Mouse (Mus musculus) forebrain, embryonic 11.5 days (tissue): ENCODE measurements around the gene Fnbp1l. TPM values are rescaled to one million over a fixed set of nuclear protein-coding genes. Genes with fewer than 3 reads are reported as not detected.

ENCODE experiments used
- ATAC-seq: fragments of 200-750 bp; cut with Nextera tagmentation; replicated peaks from 2 replicates; pipeline ENCODE4 v1.8.0; 2017; ENCODE audit warnings: moderate TSS enrichment; ENCODE audit not compliant: low FRiP score
- DNase-seq: peaks from one replicate; pipeline ENCODE4 v3.0.0-alpha.2; 2017; ENCODE audit warnings: low spot score
- H3K27ac ChIP-seq: fragments of 300-500 bp; sonication (generic); 2 replicates; pipeline ENCODE4 v1.5.1; 2014; ENCODE audit warnings: low read depth, low read length
- H3K27me3 ChIP-seq: fragments of 300-500 bp; sonication (generic); 2 replicates; pipeline ENCODE4 v1.6.1; 2014; ENCODE audit warnings: mild to moderate bottlenecking, low read length, mixed read lengths; ENCODE audit not compliant: control insufficient read depth, insufficient read depth
- H3K36me3 ChIP-seq: fragments of 300-500 bp; sonication (generic); 2 replicates; pipeline ENCODE4 v1.6.1; 2014; ENCODE audit warnings: mild to moderate bottlenecking, low read length, moderate library complexity, mixed read lengths; ENCODE audit not compliant: control insufficient read depth, insufficient read depth
- H3K4me1 ChIP-seq: fragments of 300-500 bp; sonication (generic); replicated peaks from 2 replicates; pipeline ENCODE4 v1.6.1; 2014; ENCODE audit warnings: low read length, mixed read lengths; ENCODE audit not compliant: control insufficient read depth, insufficient read depth
- H3K4me2 ChIP-seq: fragments of 300-500 bp; sonication (generic); 2 replicates; pipeline ENCODE4 v1.6.1; 2014; ENCODE audit warnings: low read depth, mild to moderate bottlenecking, low read length, moderate library complexity, mixed read lengths; ENCODE audit not compliant: severe bottlenecking
- H3K4me3 ChIP-seq: fragments of 300-500 bp; sonication (generic); 2 replicates; pipeline ENCODE4 v1.5.1; 2014; ENCODE audit warnings: low read depth, low read length
- H3K9ac ChIP-seq: fragments of 300-500 bp; sonication (generic); 2 replicates; pipeline ENCODE4 v1.6.1; 2014; ENCODE audit warnings: low read length
- H3K9me3 ChIP-seq: fragments of 300-500 bp; sonication (generic); 2 replicates; pipeline ENCODE4 v1.6.1; 2016; ENCODE audit warnings: low read length, mixed read lengths; ENCODE audit not compliant: control insufficient read depth
- WGBS: fragments of 180-500 bp; shearing (Covaris S2); extraction: QIAGEN DNeasy Blood & Tissue Kit; methylation state at CpG from one replicate; pipeline ENCODE4 v1.1.7; 2014; 5-methylcytosine and 5-hydroxymethylcytosine counted together
- polyA plus RNA-seq: library from polyadenylated mRNA; unstranded; fragments of >200 nt; fragmentation: Nextera tagmentation; extraction: Ambion mirVana; gene quantifications from 2 replicates; pipeline ENCODE4 v1.2.1, GENCODE M21; 2014

The Fnbp1l gene
- polyA plus RNA-seq, 1 experiment from 2014 or later: 88.2 TPM

DNA sequence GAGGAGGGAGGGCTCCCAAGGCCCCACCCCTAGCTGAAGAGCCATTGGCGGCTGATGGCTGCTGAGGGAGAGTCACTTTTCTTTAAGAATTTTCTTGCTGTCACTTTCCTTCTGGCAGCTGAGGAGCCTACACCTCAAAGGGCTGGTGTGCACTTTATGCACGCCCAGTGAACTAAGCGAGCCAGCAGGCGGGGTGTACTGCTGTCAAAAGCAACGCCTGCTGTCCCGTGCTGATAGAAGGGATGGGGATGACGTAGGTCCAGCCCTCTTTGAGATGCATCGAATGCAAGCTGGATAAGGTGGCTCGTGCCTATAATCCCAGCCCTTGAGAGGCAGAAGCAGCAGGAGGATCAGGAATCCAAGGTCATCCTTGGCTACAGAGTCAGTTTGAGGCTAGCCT is 118.6 kb downstream of the Fnbp1l start:
- Histone ChIP-seq H3K9ac (no peak overlapping the region), H3K27me3 (no peaks in the 10 kb centered on the region), H3K4me2 (no peak overlapping the region), H3K36me3 (no peaks in the 10 kb centered on the region; the same call in 1 of the 2 replicates), H3K27ac (no peak overlapping the region), H3K9me3 (no peaks in the 10 kb centered on the region), H3K4me1 (no peaks in the 10 kb centered on the region), H3K4me3 (no peak overlapping the region)
- WGBS: 86% methylated on average over 9 of the region's 9 CpGs
- no peak for ATAC-seq
- DNase-seq: no peak

DNA sequence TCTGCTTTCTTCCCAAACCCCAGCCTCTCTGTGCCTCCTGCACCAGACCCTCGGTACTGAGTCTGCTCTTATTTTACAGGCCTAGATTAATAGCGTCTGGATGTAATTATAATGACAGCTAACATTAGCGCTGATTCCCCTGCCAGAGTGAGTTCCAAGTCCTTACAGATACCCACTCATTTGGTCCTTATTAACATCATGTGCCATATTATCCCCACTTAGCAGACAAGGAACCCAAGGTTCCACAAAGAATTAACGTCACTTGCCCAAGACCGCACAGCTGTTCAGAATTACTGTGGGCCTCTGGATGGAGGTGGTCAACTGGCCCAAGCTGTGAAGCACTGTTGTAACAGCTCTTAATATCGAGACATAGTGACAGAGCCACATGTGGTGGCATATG is 119.9 kb downstream of the Fnbp1l start:
- no peaks in the 10 kb centered on the region for H3K9me3 ChIP-seq
- 80% methylated on average over 6 of the region's 6 CpGs for WGBS

DNA sequence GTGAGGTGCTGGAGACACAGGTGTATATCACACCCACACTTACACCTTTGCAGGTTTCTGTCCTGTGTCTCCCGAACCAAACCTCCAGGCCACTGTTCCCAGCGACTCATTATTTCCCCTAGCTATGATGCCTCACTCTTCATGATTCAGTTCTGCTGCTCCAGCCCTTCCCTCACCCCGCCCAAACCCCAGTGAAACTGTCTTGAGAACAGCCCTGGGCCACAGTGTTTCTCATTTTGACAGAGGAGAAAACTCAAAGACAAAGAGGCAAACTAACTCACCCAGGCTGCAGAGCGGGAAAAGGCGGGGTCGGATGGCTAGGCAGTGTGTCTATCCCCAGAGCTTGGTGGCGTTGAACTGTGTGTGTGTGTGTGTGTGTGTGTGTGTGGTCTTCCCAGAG is 121.0 kb downstream of the Fnbp1l start:
- no peak overlapping the region for H3K4me3 ChIP-seq
- H3K9me3 ChIP-seq: no peaks in the 10 kb centered on the region
- H3K27me3 ChIP-seq: no peaks in the 10 kb centered on the region
- peaks cover 3% of the 10 kb centered on the region; the same call in 1 of the 2 replicates for H3K4me1 ChIP-seq
- WGBS: 84% methylated on average over 7 of the region's 7 CpGs
- no peak overlapping the region for H3K4me2 ChIP-seq
- no peak overlapping the region for H3K9ac ChIP-seq
- H3K36me3 ChIP-seq: no peaks in the 10 kb centered on the region
- ATAC-seq: no peak
- no peak overlapping the region for H3K27ac ChIP-seq
- no peak for DNase-seq

More for the DNA sequence above, 119.9 kb downstream of the Fnbp1l start:
- ATAC-seq (no peak), DNase-seq (no peak)
- H3K27ac ChIP-seq: no peak overlapping the region
- no peaks in the 10 kb centered on the region for H3K4me1 ChIP-seq
- no peak overlapping the region for H3K9ac ChIP-seq
- H3K4me2 ChIP-seq: no peak overlapping the region
- no peak overlapping the region for H3K4me3 ChIP-seq
- H3K27me3 ChIP-seq: no peaks in the 10 kb centered on the region
- H3K36me3 ChIP-seq: no peaks in the 10 kb centered on the region

DNA sequence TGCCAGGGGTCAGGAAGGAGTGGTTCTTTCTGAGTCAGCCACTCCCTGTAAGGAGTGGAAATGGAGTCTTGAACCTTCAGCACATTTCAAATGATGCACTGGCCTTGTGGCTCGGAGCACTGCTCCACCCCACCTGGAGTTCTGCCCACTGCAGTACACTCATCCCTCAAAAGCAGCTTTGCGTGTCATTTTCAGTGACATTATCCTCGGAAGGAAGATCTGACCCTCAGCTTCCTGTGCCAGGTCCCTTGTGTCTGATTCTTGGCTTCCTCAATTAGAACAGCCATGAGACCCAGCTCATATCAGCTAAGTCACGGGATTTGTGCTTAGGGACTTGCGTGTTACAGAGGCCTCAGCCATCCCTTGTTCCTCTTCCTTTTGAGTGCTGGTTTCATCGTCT is 121.6 kb downstream of the Fnbp1l start:
- no peak for DNase-seq
- Histone ChIP-seq H3K9me3 (no peaks in the 10 kb centered on the region), H3K4me1 (peaks cover 4% of the 10 kb centered on the region; the same call in 1 of the 2 replicates), H3K9ac (no peak overlapping the region), H3K4me2 (no peak overlapping the region), H3K36me3 (no peaks in the 10 kb centered on the region), H3K27me3 (no peaks in the 10 kb centered on the region), H3K27ac (no peak overlapping the region), H3K4me3 (no peak overlapping the region)
- WGBS: 91% methylated on average over 6 of the region's 6 CpGs
- no peak for ATAC-seq

DNA sequence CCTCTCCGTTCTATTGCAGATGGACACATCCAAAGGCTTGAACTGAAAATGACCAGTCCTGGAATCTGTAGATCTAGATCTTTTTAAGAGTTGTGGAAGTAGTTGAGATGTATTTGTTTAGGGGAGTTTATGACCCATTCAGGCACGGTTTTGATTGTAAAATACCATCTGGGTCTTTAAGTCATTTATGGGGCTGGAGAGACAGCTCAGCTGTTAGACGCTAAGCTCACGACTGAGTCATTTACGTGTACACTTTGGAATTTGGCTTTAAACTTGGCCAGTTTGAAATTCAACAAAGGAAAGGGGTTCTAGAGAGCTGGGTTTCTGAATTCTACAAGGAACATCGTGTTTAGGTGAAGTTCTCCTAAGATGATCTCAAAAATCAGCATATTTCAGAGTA is 124.8 kb downstream of the Fnbp1l start:
- Histone ChIP-seq H3K9me3 (no peaks in the 10 kb centered on the region), H3K4me2 (no peak overlapping the region), H3K27me3 (no peaks in the 10 kb centered on the region), H3K4me3 (no peak overlapping the region), H3K36me3 (no peaks in the 10 kb centered on the region), H3K27ac (no peak overlapping the region), H3K4me1 (peaks cover 12% of the 10 kb centered on the region; the same call in 1 of the 2 replicates), H3K9ac (no peak overlapping the region)
- 92% methylated on average over 6 of the region's 6 CpGs for WGBS
- DNase-seq (no peak), ATAC-seq (no peak)

DNA sequence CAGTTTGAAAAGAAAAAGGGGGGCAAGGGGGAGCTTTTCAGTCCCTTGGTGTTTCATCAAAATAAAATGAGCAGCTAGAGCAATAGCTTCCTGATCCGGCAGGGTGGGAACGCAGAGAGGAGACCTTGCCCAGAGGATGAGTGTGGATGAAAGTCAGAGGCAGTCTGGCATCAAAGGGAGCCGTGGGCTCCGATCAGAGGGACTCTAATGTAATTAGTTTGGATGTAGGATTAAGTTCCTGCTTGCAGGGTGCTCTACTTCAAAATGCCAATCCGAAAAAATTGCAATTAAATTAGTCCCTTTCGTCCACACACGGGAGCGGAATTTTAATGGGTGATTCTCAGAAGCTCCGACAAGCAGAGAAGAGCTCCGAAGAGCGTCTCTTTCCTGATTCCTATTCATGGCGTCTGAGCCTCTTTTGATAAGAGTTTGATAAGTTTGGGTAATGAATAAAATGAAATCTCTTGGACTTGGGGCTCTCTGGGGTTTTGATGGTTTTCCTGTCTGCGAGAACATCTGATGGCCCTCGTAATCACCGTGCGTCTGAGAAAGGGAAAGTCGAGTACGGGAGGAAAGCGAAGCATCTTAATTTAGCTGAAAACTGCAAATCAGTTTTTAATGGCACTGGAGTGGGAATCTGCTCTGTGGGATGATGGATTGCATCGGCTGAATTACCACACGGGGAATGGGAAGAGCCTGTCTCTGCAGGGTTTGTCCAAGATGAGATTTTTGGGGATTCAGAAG is 126.5 kb downstream of the Fnbp1l start:
- Histone ChIP-seq H3K27ac (no peak overlapping the region), H3K4me3 (no peak overlapping the region), H3K4me2 (peak overlapping the region; percentile 21; the same call in 1 of the 2 replicates), H3K36me3 (no peaks in the 10 kb centered on the region), H3K4me1 (peaks cover 18% of the 10 kb centered on the region), H3K9me3 (no peaks in the 10 kb centered on the region), H3K9ac (no peak overlapping the region), H3K27me3 (no peaks in the 10 kb centered on the region)
- no peak for DNase-seq
- 50% methylated on average over 21 of the region's 21 CpGs for WGBS
- ATAC-seq: no peak

DNA sequence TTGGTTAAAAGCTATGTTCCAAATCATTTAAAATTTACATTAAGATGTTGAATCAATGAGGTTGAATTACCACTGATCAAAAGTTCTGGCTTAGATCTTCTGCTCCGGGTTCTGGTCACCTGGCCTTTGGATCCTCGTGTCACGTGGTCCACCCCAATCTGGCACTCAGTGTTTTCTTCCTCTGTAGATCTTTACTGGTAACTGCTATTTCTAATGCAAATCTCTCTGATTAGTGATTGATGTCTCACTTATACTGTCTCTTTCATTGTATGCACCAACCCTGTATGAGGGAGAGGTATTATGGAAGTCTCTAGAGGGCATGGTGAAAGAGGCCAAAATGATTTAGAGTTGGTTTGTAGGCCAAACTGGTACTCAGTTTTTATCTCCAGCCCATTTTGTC is 127.5 kb downstream of the Fnbp1l start:
- ATAC-seq (no peak), DNase-seq (no peak)
- Histone ChIP-seq H3K4me2 (no peak overlapping the region), H3K27me3 (no peaks in the 10 kb centered on the region), H3K4me1 (peaks cover 20% of the 10 kb centered on the region), H3K4me3 (no peak overlapping the region), H3K27ac (no peak overlapping the region), H3K9me3 (no peaks in the 10 kb centered on the region), H3K9ac (no peak overlapping the region), H3K36me3 (no peaks in the 10 kb centered on the region)
- WGBS: 87% methylated on average over 3 of the region's 3 CpGs

DNA sequence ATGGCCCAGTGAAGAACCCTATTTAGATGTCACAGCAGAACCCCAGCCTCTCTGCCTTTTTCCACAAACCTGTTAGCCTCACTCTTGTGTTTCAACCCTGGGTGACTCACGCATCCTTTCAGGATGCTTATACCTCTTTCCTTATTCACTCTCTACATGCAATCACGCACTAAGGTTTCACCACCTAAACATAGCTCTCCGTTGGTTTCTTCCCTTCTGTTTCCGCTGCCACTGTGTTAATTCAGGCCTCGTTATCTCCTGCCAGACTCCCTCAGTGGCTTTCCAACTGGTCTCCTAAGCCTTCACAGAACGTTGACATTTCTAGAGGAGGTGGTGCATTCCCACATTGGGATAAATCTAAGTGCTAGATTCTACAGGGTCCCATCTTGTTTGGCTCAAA is 128.9 kb downstream of the Fnbp1l start:
- Histone ChIP-seq H3K36me3 (no peaks in the 10 kb centered on the region), H3K9ac (no peak overlapping the region), H3K4me3 (no peak overlapping the region), H3K9me3 (no peaks in the 10 kb centered on the region), H3K4me2 (no peak overlapping the region), H3K27me3 (no peaks in the 10 kb centered on the region), H3K4me1 (peaks cover 20% of the 10 kb centered on the region), H3K27ac (no peak overlapping the region)
- 72% methylated on average over 6 of the region's 6 CpGs for WGBS
- no peak for ATAC-seq
- no peak for DNase-seq
